Mouse (Mus musculus): ENCODE measurements around the gene Sfswap.

GRCm38 (mm10) chr5:129578201-129578600, 77.2 kb downstream of the Sfswap start:
- TF ChIP-seq CHD2 (IDR thresholded peaks at IDR 0.05; ENCODE audit: low read depth, low read length) (no peak), ZC3H11A (IDR thresholded peaks at IDR 0.05; ENCODE audit: borderline replicate concordance, low read depth, low read length) (no peak), ZNF384 (IDR thresholded peaks at IDR 0.05; ENCODE audit: low read depth, low read length) (no peak), MAFK (IDR thresholded peaks at IDR 0.05; ENCODE audit: insufficient read depth, low read depth, low read length) (no peak)
